Mouse (Mus musculus) liver, embryonic 15.5 days (tissue): ENCODE results near the gene Cd99l2. TPM values are rescaled to one million over a fixed set of nuclear protein-coding genes. Genes with fewer than 3 reads are reported as not detected.

ENCODE experiments used
- microRNA-seq: library from miRNA; unstranded; fragments of <30 nt; microRNA quantifications from one replicate; pipeline ENCODE4, GENCODE M21; 2016
- polyA plus RNA-seq: library from polyadenylated mRNA; unstranded; fragments of >200 nt; fragmentation: Nextera tagmentation; extraction: Ambion mirVana; gene quantifications from 2 replicates; pipeline ENCODE4 v1.2.1, GENCODE M21; 2015

The Cd99l2 gene
- polyA plus RNA-seq, 1 experiment from 2014 or later: 10.8 TPM

Small RNAs within 50 kb of the gene (microRNA-seq; reads per million reads assigned to microRNA genes)
- gene Gm23945: not detected

Other genes starting within 250 kb of the Cd99l2 start
- 4.8 and 5.0 TPM in 2 replicates for gene Mtmr1, start 128.1 kb downstream of the Cd99l2 start, polyA plus RNA-seq
- gene Hmgb3, start 63.1 kb upstream of the Cd99l2 start, polyA plus RNA-seq: 175 and 187 TPM in 2 replicates
- 0.03 TPM in 1 of 2 replicates, not detected in the other for gene Gpr50, start 170.8 kb upstream of the Cd99l2 start, polyA plus RNA-seq